Mouse (Mus musculus) heart, embryonic 11.5 days (tissue): Measurements from ENCODE around the gene Bbx. TPM values are rescaled to one million over a fixed set of nuclear protein-coding genes. Genes with fewer than 3 reads are reported as not detected.

Experiments
- ATAC-seq: fragments of 200-750 bp; cut with Nextera tagmentation; replicated peaks from 2 replicates; pipeline ENCODE4 v1.8.0; 2017; ENCODE audit warnings: moderate library complexity; ENCODE audit not compliant: insufficient number of reproducible peaks, low FRiP score, low TSS enrichment
- H3K27ac ChIP-seq: fragments of 300-500 bp; sonication (generic); 2 replicates; pipeline ENCODE4 v1.5.1; 2014; ENCODE audit warnings: mild to moderate bottlenecking, low read depth, low read length
- H3K27me3 ChIP-seq: fragments of 300-500 bp; sonication (generic); 2 replicates; pipeline ENCODE4 v1.6.1; 2014; ENCODE audit warnings: mild to moderate bottlenecking, low read length, mixed read lengths; ENCODE audit not compliant: control insufficient read depth, insufficient read depth
- H3K36me3 ChIP-seq: fragments of 300-500 bp; sonication (generic); 2 replicates; pipeline ENCODE4 v1.6.1; 2014; ENCODE audit warnings: mild to moderate bottlenecking, low read length, moderate library complexity, mixed read lengths; ENCODE audit not compliant: control insufficient read depth, insufficient read depth
- H3K4me1 ChIP-seq: fragments of 300-500 bp; sonication (generic); 2 replicates; pipeline ENCODE4 v1.6.1; 2014; ENCODE audit warnings: low read length; ENCODE audit not compliant: control insufficient read depth, insufficient read depth
- H3K4me2 ChIP-seq: fragments of 300-500 bp; sonication (generic); 2 replicates; pipeline ENCODE4 v1.6.1; 2014; ENCODE audit warnings: mild to moderate bottlenecking, moderate library complexity
- H3K4me3 ChIP-seq: fragments of 300-500 bp; sonication (generic); 2 replicates; pipeline ENCODE4 v1.5.1; 2014; ENCODE audit warnings: low read depth, low read length
- H3K9ac ChIP-seq: fragments of 300-500 bp; sonication (generic); 2 replicates; pipeline ENCODE4 v1.6.1; 2014; ENCODE audit warnings: mild to moderate bottlenecking, low read depth, low read length, moderate library complexity
- H3K9me3 ChIP-seq: fragments of 300-500 bp; sonication (generic); replicated peaks from 2 replicates; pipeline ENCODE4 v1.6.1; 2016; ENCODE audit warnings: low read length; ENCODE audit not compliant: control insufficient read depth
- WGBS: fragments of 180-500 bp; shearing (Covaris S2); extraction: QIAGEN DNeasy Blood & Tissue Kit; methylation state at CpG from one replicate; pipeline ENCODE4 v1.1.7; 2014; ENCODE audit not compliant: insufficient replicate concordance; 5-methylcytosine and 5-hydroxymethylcytosine counted together
- polyA plus RNA-seq: library from polyadenylated mRNA; unstranded; fragments of >200 nt; fragmentation: Nextera tagmentation; extraction: Ambion mirVana; gene quantifications from 2 replicates; pipeline ENCODE4 v1.2.1, GENCODE M21; 2014

The Bbx gene
- polyA plus RNA-seq, 1 experiment from 2014 or later = 40.2 TPM

- H3K4me1 ChIP-seq = peaks cover 16% of the 10 kb centered on the region; the same call in 1 of the 2 replicates
- 87% methylated on average over 8 of the region's 8 CpGs for WGBS
These were observed 48.6 kb downstream of the Bbx start for GRCm38 (mm10) chr16:50383541-50383940.

GRCm38 (mm10) chr16:50381351-50381746 lies 50.8 kb downstream of the Bbx start:
- Histone ChIP-seq H3K27ac (no peak overlapping the region), H3K36me3 (no peaks in the 10 kb centered on the region), H3K4me2 (peak overlapping the region; percentile 55), H3K27me3 (no peaks in the 10 kb centered on the region), H3K9ac (no peak overlapping the region), H3K4me1 (peaks cover 14% of the 10 kb centered on the region; the same call in 1 of the 2 replicates), H3K9me3 (no peaks in the 10 kb centered on the region), H3K4me3 (peak overlapping the region; percentile 22; the same call in 1 of the 2 replicates)
- 36% methylated on average over 7 of the region's 7 CpGs for WGBS
- ATAC-seq = no peak

More at GRCm38 (mm10) chr16:50383541-50383940, 48.6 kb downstream of the Bbx start:
- Histone ChIP-seq H3K4me2 (no peak overlapping the region), H3K36me3 (no peaks in the 10 kb centered on the region), H3K9ac (no peak overlapping the region), H3K27me3 (no peaks in the 10 kb centered on the region), H3K4me3 (no peak overlapping the region), H3K27ac (no peak overlapping the region), H3K9me3 (no peaks in the 10 kb centered on the region)
- no peak for ATAC-seq

GRCm38 (mm10) chr16:50380682-50381350 lies 51.4 kb downstream of the Bbx start:
- Histone ChIP-seq H3K9ac (no peak overlapping the region), H3K4me1 (peaks cover 14% of the 10 kb centered on the region; the same call in 1 of the 2 replicates), H3K9me3 (no peaks in the 10 kb centered on the region), H3K27me3 (no peaks in the 10 kb centered on the region), H3K36me3 (no peaks in the 10 kb centered on the region), H3K4me3 (no peak overlapping the region), H3K27ac (no peak overlapping the region), H3K4me2 (peak overlapping the region; percentile 55)
- ATAC-seq = no peak
- WGBS = 34% methylated on average over 10 of the region's 10 CpGs

GRCm38 (mm10) chr16:50380232-50380631 lies 52.0 kb downstream of the Bbx start:
- peaks cover 14% of the 10 kb centered on the region; the same call in 1 of the 2 replicates for H3K4me1 ChIP-seq
- H3K9ac ChIP-seq = no peak overlapping the region
- no peaks in the 10 kb centered on the region for H3K27me3 ChIP-seq
- no peak overlapping the region for H3K27ac ChIP-seq
- H3K9me3 ChIP-seq = no peaks in the 10 kb centered on the region
- no peak for ATAC-seq
- no peaks in the 10 kb centered on the region for H3K36me3 ChIP-seq
- H3K4me3 ChIP-seq = no peak overlapping the region
- H3K4me2 ChIP-seq = peak overlapping the region; percentile 55
- WGBS = 47% methylated on average over 7 of the region's 7 CpGs

- Histone ChIP-seq H3K27me3 (no peaks in the 10 kb centered on the region), H3K4me1 (peaks cover 5% of the 10 kb centered on the region; the same call in 1 of the 2 replicates), H3K9ac (no peak overlapping the region), H3K36me3 (no peaks in the 10 kb centered on the region), H3K4me3 (no peak overlapping the region), H3K27ac (no peak overlapping the region), H3K9me3 (no peaks in the 10 kb centered on the region), H3K4me2 (no peak overlapping the region)
- whole genome bisulfite sequencing = 92% methylated on average over 3 of the region's 3 CpGs
- ATAC-seq = no peak
These were observed 57.6 kb downstream of the Bbx start for GRCm38 (mm10) chr16:50374611-50375010.

- WGBS = 45% methylated on average over 5 of the region's 5 CpGs
- Histone ChIP-seq H3K4me3 (no peak overlapping the region), H3K4me1 (peaks cover 5% of the 10 kb centered on the region; the same call in 1 of the 2 replicates), H3K9ac (no peak overlapping the region), H3K4me2 (no peak overlapping the region), H3K27ac (no peak overlapping the region), H3K36me3 (no peaks in the 10 kb centered on the region), H3K27me3 (no peaks in the 10 kb centered on the region), H3K9me3 (no peaks in the 10 kb centered on the region)
- ATAC-seq = no peak
These were observed 58.5 kb downstream of the Bbx start for GRCm38 (mm10) chr16:50373685-50374084.

GRCm38 (mm10) chr16:50372543-50372942 lies 59.6 kb downstream of the Bbx start:
- no peak overlapping the region for H3K27ac ChIP-seq
- no peaks in the 10 kb centered on the region for H3K9me3 ChIP-seq
- ATAC-seq = no peak
- H3K4me2 ChIP-seq = no peak overlapping the region
- no peaks in the 10 kb centered on the region for H3K27me3 ChIP-seq
- no peaks in the 10 kb centered on the region for H3K36me3 ChIP-seq
- H3K4me1 ChIP-seq = peaks cover 5% of the 10 kb centered on the region; the same call in 1 of the 2 replicates
- H3K9ac ChIP-seq = no peak overlapping the region
- WGBS = 66% methylated on average over 2 of the region's 2 CpGs
- H3K4me3 ChIP-seq = no peak overlapping the region

- no peak overlapping the region for H3K9ac ChIP-seq
- no peaks in the 10 kb centered on the region for H3K9me3 ChIP-seq
- WGBS = 20% methylated on average over 3 of the region's 3 CpGs
- ATAC-seq = no peak
- H3K4me3 ChIP-seq = no peak overlapping the region
- H3K27ac ChIP-seq = no peak overlapping the region
- no peaks in the 10 kb centered on the region for H3K36me3 ChIP-seq
- H3K4me2 ChIP-seq = no peak overlapping the region
- H3K4me1 ChIP-seq = peaks cover 12% of the 10 kb centered on the region; the same call in 1 of the 2 replicates
- H3K27me3 ChIP-seq = no peaks in the 10 kb centered on the region
These were observed 60.7 kb downstream of the Bbx start for GRCm38 (mm10) chr16:50371460-50371859.

GRCm38 (mm10) chr16:50370423-50370822 lies 61.8 kb downstream of the Bbx start:
- WGBS = 54% methylated on average over 2 of the region's 2 CpGs
- H3K4me3 ChIP-seq = no peak overlapping the region
- ATAC-seq = no peak

More at GRCm38 (mm10) chr16:50370423-50370822, 61.8 kb downstream of the Bbx start:
- H3K4me1 ChIP-seq = peaks cover 13% of the 10 kb centered on the region; the same call in 1 of the 2 replicates
- H3K9me3 ChIP-seq = no peaks in the 10 kb centered on the region
- H3K9ac ChIP-seq = no peak overlapping the region
- H3K27me3 ChIP-seq = no peaks in the 10 kb centered on the region
- H3K27ac ChIP-seq = no peak overlapping the region
- H3K36me3 ChIP-seq = no peaks in the 10 kb centered on the region
- H3K4me2 ChIP-seq = no peak overlapping the region
